ENCODE assay signal across 8 mouse cellular contexts in genomic region chr7:25238015-25238706, GRCm38 (mm10). TPM values are rescaled to one million over a fixed set of nuclear protein-coding genes. Genes with fewer than 3 reads are reported as not detected.
A peak's percentile ranks its signal among the peaks of the same experiment; 100 is the strongest.
DNase-seq lines count a peak whose midpoint lies in the region; ATAC-seq and TF ChIP-seq lines count a peak whose summit lies in the region.

No protein-coding gene starts in this region.

- peak overlapping the region; percentile 82 for H3K4me3 ChIP-seq in hindbrain, embryonic 13.5 days

- peak overlapping the region; percentile 63 for H3K4me2 ChIP-seq in hindbrain, embryonic 13.5 days

- CTCF ChIA-PET in Patski (lab: Charles Lee), result interaction anchor here (1.0 to 2.2 kb wide), 7 partner anchors 31 to 165 kb away, joined by 3 to 11 read pairs (median 4); partner anchors contain the start of genes Megf8 and Pafah1b3

- POLR2A ChIA-PET in Patski (lab: Charles Lee), result interaction anchor here (0.5 to 6.3 kb wide), 6 partner anchors 12 to 801 kb away, joined by 3 to 32 read pairs (median 4); partner anchors contain the start of genes Dedd2 and Zfp526

- H3K27ac ChIP-seq in hindbrain, embryonic 13.5 days, result peak overlapping the region; percentile 89

- H3K9ac ChIP-seq in hindbrain, embryonic 13.5 days, result peak overlapping the region; percentile 97

- H3K27me3 ChIP-seq in Patski, result no peaks in the 10 kb centered on the region
- H3K27me3 ChIP-seq in hindbrain, embryonic 13.5 days, result no peaks in the 10 kb centered on the region

- H3K4me1 ChIP-seq in hindbrain, embryonic 13.5 days (replicated peaks), result peaks cover 33% of the 10 kb centered on the region

- ATAC-seq in Patski, result peak; percentile 79
- peak; percentile 94 for ATAC-seq in hindbrain, embryonic 13.5 days (ENCODE audit: low FRiP score)

- H3K36me3 ChIP-seq in hindbrain, embryonic 13.5 days, result peaks cover 23% of the 10 kb centered on the region

- H3K9me3 ChIP-seq in hindbrain, embryonic 13.5 days, result no peaks in the 10 kb centered on the region

- WGBS in hindbrain, embryonic 13.5 days, result under 1% methylated on average over 23 of the region's 23 CpGs

- TF ChIP-seq CTCF in Patski (IDR thresholded peaks at IDR 0.05), result no peak

- in situ Hi-C loops in Patski (cut with MboI; ENCODE audit: low pct_unique_long_range_greater_than_20kb), result no loop called here

- DNase-seq in Patski (ENCODE audit: low read depth, low spot score), result peak; percentile 90
- peak; percentile 93 to 95 for DNase-seq in cerebellum, postnatal 14 days
- DNase-seq in frontal cortex, postnatal 14 days (ENCODE audit: low spot score in 2 of 2), result peak; percentile 91 to 93
- peak; percentile 76 to 94 for DNase-seq in layer of hippocampus, postnatal 25 days (ENCODE audit: extremely low spot score in 1 of 2, low spot score in 1 of 2)
- peak; percentile 96 for DNase-seq in lung, postnatal 25 days (ENCODE audit: low spot score)
- peak; percentile 95 for DNase-seq in retina, embryonic 14.5 days (ENCODE audit: low spot score)
- DNase-seq in thymus, postnatal 4 days, result peak; percentile 89

RNA-seq across cellular contexts. Expression of gene Gsk3a, which starts 0.5 kb away (rescaled TPM):
- 93.7 TPM for polyA plus RNA-seq in Patski (2021)
- polyA plus RNA-seq in hindbrain, embryonic 13.5 days (2015; fragmentation: Nextera tagmentation; extraction: Ambion mirVana), result 13.9 and 14.6 TPM in 2 replicates
- 100 to 1,000 TPM; 195 to 200 TPM for total RNA-seq in layer of hippocampus, postnatal 25 days (2021)

RNA-seq across cellular contexts. Expression of gene Erf, which starts 12.4 kb away (rescaled TPM):
- polyA plus RNA-seq in Patski (2021), result 45.9 TPM
- 4.0 and 4.2 TPM in 2 replicates for polyA plus RNA-seq in hindbrain, embryonic 13.5 days (2015; fragmentation: Nextera tagmentation; extraction: Ambion mirVana)
- 10 to 100 TPM; 44.4 to 51.1 TPM for total RNA-seq in layer of hippocampus, postnatal 25 days (2021)

RNA-seq across cellular contexts. Expression of gene Zfp526, which starts 16.9 kb away (rescaled TPM):
- 7.6 TPM for polyA plus RNA-seq in Patski (2021)
- 1.6 and 1.9 TPM in 2 replicates for polyA plus RNA-seq in hindbrain, embryonic 13.5 days (2015; fragmentation: Nextera tagmentation; extraction: Ambion mirVana)
- 10 to 100 TPM; 10.5 to 12.4 TPM for total RNA-seq in layer of hippocampus, postnatal 25 days (2021)

RNA-seq across cellular contexts. Expression of gene Dedd2, which starts 17.7 kb away (rescaled TPM):
- polyA plus RNA-seq in Patski (2021), result 18.1 TPM
- 14.0 and 15.4 TPM in 2 replicates for polyA plus RNA-seq in hindbrain, embryonic 13.5 days (2015; fragmentation: Nextera tagmentation; extraction: Ambion mirVana)
- 10 to 100 TPM; 24.0 to 26.4 TPM for total RNA-seq in layer of hippocampus, postnatal 25 days (2021)

RNA-seq across cellular contexts. Expression of gene Cic, which starts 29.3 kb away (rescaled TPM):
- polyA plus RNA-seq in Patski (2021), result 138 TPM
- polyA plus RNA-seq in hindbrain, embryonic 13.5 days (2015; fragmentation: Nextera tagmentation; extraction: Ambion mirVana), result 36.9 and 42.4 TPM in 2 replicates
- total RNA-seq in layer of hippocampus, postnatal 25 days (2021), result 100 to 1,000 TPM; 176 to 220 TPM

Comparison
In these comparisons a context has a peak if more than half of its experiments do, and no peak if none do; other contexts are left out.
1. Peak in every context shown above with its lines: DNase-seq, ATAC-seq, H3K4me3 ChIP-seq and H3K27ac ChIP-seq.